Mouse (Mus musculus) embryonic facial prominence, embryonic 14.5 days (tissue): ENCODE measurements at regions not wholly inside any gene's neighbourhood (a gene's known extent, or its start where the extent isn't known, plus 50 kb on each side); places are given as distances from the start of the nearest gene placed in this dataset.

Source experiments
- ATAC-seq: fragments of 200-750 bp; cut with Nextera tagmentation; 2 replicates; pipeline ENCODE4 v1.8.0; 2017; ENCODE audit warnings: low read depth, moderate number of reproducible peaks, moderate TSS enrichment
- DNase-seq: peaks from one replicate; pipeline ENCODE4 v3.0.0-alpha.2; 2015; ENCODE audit warnings: low spot score
- H3K27ac ChIP-seq: fragments of 300-500 bp; sonication (generic); replicated peaks from 2 replicates; pipeline ENCODE4 v1.5.1; 2014; ENCODE audit warnings: low read depth, mild to moderate bottlenecking, low read length, moderate library complexity
- H3K27me3 ChIP-seq: fragments of 300-500 bp; sonication (generic); replicated peaks from 2 replicates; pipeline ENCODE4 v1.6.1; 2014; ENCODE audit warnings: low read length; ENCODE audit not compliant: control insufficient read depth, insufficient read depth
- H3K36me3 ChIP-seq: fragments of 300-500 bp; sonication (generic); 2 replicates; pipeline ENCODE4 v1.6.1; 2014; ENCODE audit warnings: low read length, mixed read lengths; ENCODE audit not compliant: control insufficient read depth, insufficient read depth
- H3K4me1 ChIP-seq: fragments of 300-500 bp; sonication (generic); 2 replicates; pipeline ENCODE4 v1.6.1; 2014; ENCODE audit warnings: antibody characterized with exemption, low read length; ENCODE audit not compliant: control insufficient read depth, insufficient read depth
- H3K4me2 ChIP-seq: fragments of 300-500 bp; sonication (generic); 2 replicates; pipeline ENCODE4 v1.6.1; 2014; ENCODE audit warnings: low read depth, mild to moderate bottlenecking, low read length, moderate library complexity, mixed read lengths
- H3K4me3 ChIP-seq: fragments of 300-500 bp; sonication (generic); 2 replicates; pipeline ENCODE4 v1.5.1; 2014; ENCODE audit warnings: low read depth, mild to moderate bottlenecking, low read length
- H3K9ac ChIP-seq: fragments of 300-500 bp; sonication (generic); 2 replicates; pipeline ENCODE4 v1.6.1; 2014; ENCODE audit warnings: low read depth, mild to moderate bottlenecking, low read length, moderate library complexity, mixed read lengths
- H3K9me3 ChIP-seq: fragments of 300-500 bp; sonication (generic); 2 replicates; pipeline ENCODE4 v1.6.1; 2016; ENCODE audit warnings: low read length; ENCODE audit not compliant: control insufficient read depth
- WGBS: fragments of 180-500 bp; shearing (Covaris S2); extraction: QIAGEN DNeasy Blood & Tissue Kit; methylation state at CpG from one replicate; pipeline ENCODE4 v1.1.7; 2014; 5-methylcytosine and 5-hydroxymethylcytosine counted together

GRCm38 (mm10) chr1:122607309-122607708, 1039.5 kb upstream of the Ddx18 start:
- Histone ChIP-seq H3K4me1 (no peaks in the 10 kb centered on the region), H3K4me3 (no peak overlapping the region), H3K27ac (no peak overlapping the region), H3K9me3 (no peaks in the 10 kb centered on the region), H3K9ac (no peak overlapping the region), H3K4me2 (no peak overlapping the region), H3K27me3 (no peaks in the 10 kb centered on the region), H3K36me3 (no peaks in the 10 kb centered on the region)
- ATAC-seq, result no peak
- DNase-seq, result no peak
- WGBS, result 59% methylated on average over 3 of the region's 3 CpGs

GRCm38 (mm10) chr1:122575954-122576353, 1008.2 kb upstream of the Ddx18 start:
- H3K4me1 ChIP-seq, result no peaks in the 10 kb centered on the region
- no peaks in the 10 kb centered on the region for H3K27me3 ChIP-seq
- H3K4me3 ChIP-seq, result no peak overlapping the region
- no peak overlapping the region for H3K9ac ChIP-seq
- H3K36me3 ChIP-seq, result no peaks in the 10 kb centered on the region
- no peak overlapping the region for H3K27ac ChIP-seq
- DNase-seq (no peak), ATAC-seq (no peak)
- WGBS, result 64% methylated on average over 4 of the region's 4 CpGs
- H3K9me3 ChIP-seq, result no peaks in the 10 kb centered on the region
- no peak overlapping the region for H3K4me2 ChIP-seq

DNA sequence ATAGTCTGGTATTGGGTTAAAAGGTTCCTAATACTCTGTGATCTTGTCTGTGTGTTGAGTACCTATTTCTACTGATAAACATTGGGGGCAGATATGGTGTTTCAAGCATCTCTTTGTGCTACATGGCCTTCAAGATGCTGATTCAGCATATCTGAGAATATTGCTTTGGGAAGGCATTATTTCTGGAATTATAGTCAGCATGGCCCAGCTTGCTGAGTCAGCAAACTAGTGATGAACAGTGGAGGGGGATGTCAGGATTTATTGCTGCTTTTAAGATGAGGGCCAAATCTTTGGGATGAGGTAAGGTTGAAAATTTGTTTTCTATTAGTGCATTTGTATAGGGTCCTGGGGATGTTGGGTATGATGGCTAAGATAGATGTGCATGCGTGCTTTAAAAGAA, 983.8 kb upstream of the Ddx18 start:
- no peak for ATAC-seq
- H3K9ac ChIP-seq, result no peak overlapping the region

DNA sequence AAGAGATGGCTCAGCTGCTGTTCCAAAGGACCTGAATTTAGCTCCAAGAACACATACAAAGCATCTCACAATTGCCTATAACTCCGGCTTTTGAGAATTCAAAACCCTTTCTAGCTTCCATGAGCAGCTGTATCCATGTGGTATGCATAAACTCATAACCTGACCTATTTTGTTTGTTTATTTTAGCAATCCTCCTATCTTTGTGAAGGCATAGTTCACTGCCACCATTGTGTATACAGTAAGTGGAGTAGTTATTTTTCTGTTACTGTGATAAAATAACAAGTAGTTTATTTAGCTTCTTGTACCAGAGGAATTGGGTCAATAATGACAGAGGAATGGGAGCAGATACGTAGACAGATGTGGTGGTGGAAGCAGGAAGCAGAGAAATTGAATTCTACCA, 941.8 kb upstream of the Ddx18 start:
- DNase-seq (no peak), ATAC-seq (no peak)
- Histone ChIP-seq H3K4me3 (no peak overlapping the region), H3K9me3 (no peaks in the 10 kb centered on the region), H3K27me3 (no peaks in the 10 kb centered on the region), H3K36me3 (no peaks in the 10 kb centered on the region), H3K9ac (no peak overlapping the region), H3K4me1 (no peaks in the 10 kb centered on the region), H3K4me2 (no peak overlapping the region), H3K27ac (no peak overlapping the region)
- WGBS, result 63% methylated on average over 2 of the region's 2 CpGs

More for the DNA sequence above, 983.8 kb upstream of the Ddx18 start:
- H3K4me1 ChIP-seq, result no peaks in the 10 kb centered on the region
- WGBS, result 93% methylated on average over 1 of the region's 1 CpGs
- H3K4me3 ChIP-seq, result no peak overlapping the region
- H3K9me3 ChIP-seq, result no peaks in the 10 kb centered on the region
- H3K27ac ChIP-seq, result no peak overlapping the region
- no peak for DNase-seq
- no peaks in the 10 kb centered on the region for H3K27me3 ChIP-seq
- H3K36me3 ChIP-seq, result no peaks in the 10 kb centered on the region
- no peak overlapping the region for H3K4me2 ChIP-seq

DNA sequence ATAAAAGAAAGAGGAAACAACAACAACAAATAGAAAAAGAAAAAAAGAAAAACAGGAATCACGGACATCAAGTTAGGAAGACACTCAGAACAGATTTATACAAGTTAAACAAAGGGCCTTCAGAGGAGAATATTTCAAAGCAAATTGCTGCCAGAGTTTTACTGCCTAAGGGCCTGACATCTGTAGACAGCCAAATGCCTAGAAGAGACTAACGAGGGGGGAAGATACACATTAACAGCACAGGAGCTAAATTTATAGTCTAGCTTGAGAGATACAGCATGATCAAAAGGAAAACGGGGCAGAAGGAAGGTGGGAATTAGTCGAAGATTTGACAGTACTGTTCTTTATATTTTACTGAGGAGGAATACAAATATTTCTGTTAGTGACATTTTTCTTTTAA, 933.9 kb upstream of the Ddx18 start:
- DNase-seq (no peak), ATAC-seq (no peak)
- no peak overlapping the region for H3K4me3 ChIP-seq
- no peak overlapping the region for H3K4me2 ChIP-seq
- no peaks in the 10 kb centered on the region for H3K36me3 ChIP-seq
- H3K9ac ChIP-seq, result no peak overlapping the region
- no peaks in the 10 kb centered on the region for H3K4me1 ChIP-seq
- H3K9me3 ChIP-seq, result no peaks in the 10 kb centered on the region
- no peaks in the 10 kb centered on the region for H3K27me3 ChIP-seq
- no peak overlapping the region for H3K27ac ChIP-seq
- 36% methylated on average over 4 of the region's 4 CpGs for WGBS

DNA sequence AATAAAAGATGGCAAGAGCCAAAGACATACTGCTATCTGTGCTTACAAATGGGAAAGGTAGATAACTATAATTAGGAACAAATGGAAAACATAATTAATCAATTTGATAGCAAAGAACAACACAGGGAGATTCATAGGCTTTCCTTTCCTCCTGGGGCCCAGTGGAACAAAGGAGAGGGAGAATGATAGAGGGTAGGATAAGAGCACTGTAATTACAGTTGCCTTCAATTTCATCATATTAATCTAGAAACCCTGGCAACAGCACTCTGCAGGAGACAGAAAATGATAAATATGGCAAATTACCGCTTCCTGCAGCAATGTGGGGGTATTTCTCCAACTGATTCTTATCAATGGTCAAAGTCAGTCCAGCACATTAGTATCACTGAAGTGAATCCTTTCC, 910.2 kb upstream of the Ddx18 start:
- 82% methylated on average over 1 of the region's 1 CpGs for whole genome bisulfite sequencing
- H3K4me3 ChIP-seq, result no peak overlapping the region
- no peaks in the 10 kb centered on the region for H3K27me3 ChIP-seq
- H3K4me1 ChIP-seq, result no peaks in the 10 kb centered on the region
- DNase-seq (no peak), ATAC-seq (no peak)
- H3K9ac ChIP-seq, result no peak overlapping the region
- H3K27ac ChIP-seq, result no peak overlapping the region
- H3K36me3 ChIP-seq, result no peaks in the 10 kb centered on the region
- H3K9me3 ChIP-seq, result no peaks in the 10 kb centered on the region
- no peak overlapping the region for H3K4me2 ChIP-seq

DNA sequence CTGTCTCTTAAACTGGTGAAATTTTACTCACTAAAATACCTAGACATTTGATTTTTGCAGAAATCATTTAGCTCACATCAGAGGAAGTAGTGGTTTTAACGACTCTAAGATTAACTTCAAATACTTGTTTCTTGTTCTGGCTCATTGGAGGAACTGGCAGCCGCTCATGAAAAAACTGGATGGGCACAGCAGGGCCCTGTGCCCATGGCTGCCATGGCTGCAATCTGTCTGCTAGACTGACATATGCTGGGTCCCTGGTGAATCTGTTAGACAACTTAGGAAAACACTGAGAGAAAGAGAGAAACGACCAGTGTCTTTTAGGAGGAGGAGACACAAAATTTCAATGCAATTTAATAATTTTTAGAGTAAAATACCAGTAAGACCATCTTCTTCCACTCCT, 896.1 kb upstream of the Ddx18 start:
- Histone ChIP-seq H3K9me3 (no peaks in the 10 kb centered on the region), H3K36me3 (no peaks in the 10 kb centered on the region), H3K9ac (no peak overlapping the region), H3K27ac (no peak overlapping the region), H3K4me3 (no peak overlapping the region), H3K4me2 (no peak overlapping the region), H3K4me1 (no peaks in the 10 kb centered on the region), H3K27me3 (no peaks in the 10 kb centered on the region)
- DNase-seq (no peak), ATAC-seq (no peak)
- WGBS, result 85% methylated on average over 3 of the region's 3 CpGs

DNA sequence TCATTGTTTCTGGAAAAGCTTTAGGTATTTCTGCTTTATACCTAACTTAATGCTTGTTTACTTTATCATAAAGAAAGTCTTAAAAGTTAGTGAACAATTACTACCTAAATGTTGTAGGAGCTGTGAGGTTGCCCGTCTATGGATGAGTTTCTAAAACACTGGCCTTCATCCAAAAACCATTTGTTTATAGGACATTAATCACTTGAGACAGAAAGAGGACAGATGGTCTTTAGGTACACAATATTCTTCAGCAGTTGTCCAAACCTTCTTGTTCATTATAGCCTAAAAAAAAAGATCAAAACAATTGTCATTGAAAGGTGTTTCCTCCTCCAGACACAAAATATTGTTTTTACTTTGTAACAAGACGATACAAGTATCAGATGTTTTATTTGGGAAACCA, 891.3 kb upstream of the Ddx18 start:
- H3K27me3 ChIP-seq, result no peaks in the 10 kb centered on the region
- DNase-seq (no peak), ATAC-seq (no peak)
- no peak overlapping the region for H3K27ac ChIP-seq
- no peak overlapping the region for H3K4me2 ChIP-seq
- H3K4me1 ChIP-seq, result no peaks in the 10 kb centered on the region
- no peak overlapping the region for H3K4me3 ChIP-seq
- no peaks in the 10 kb centered on the region for H3K36me3 ChIP-seq
- no peak overlapping the region for H3K9ac ChIP-seq
- WGBS, result 71% methylated on average over 2 of the region's 2 CpGs
- H3K9me3 ChIP-seq, result no peaks in the 10 kb centered on the region

DNA sequence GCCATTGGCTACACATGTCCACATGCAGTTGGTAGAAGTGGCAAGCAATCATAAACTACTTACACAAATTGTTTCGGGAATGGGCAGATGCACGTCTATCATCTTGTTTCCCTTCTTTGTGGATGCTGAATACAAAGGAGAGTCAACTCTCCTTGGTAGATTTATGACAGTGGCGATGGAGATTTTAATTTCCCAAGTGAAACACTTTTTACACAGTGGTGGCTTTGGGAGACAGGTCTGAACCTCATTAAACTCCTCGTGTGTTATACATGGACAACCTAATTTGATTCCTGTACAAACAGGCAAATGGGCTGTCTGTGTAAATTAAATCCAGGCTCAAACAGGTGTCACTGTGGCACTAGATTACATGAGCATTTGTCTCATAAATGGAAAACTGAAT, 887.1 kb upstream of the Ddx18 start:
- no peak overlapping the region for H3K4me3 ChIP-seq
- H3K36me3 ChIP-seq, result no peaks in the 10 kb centered on the region
- no peaks in the 10 kb centered on the region for H3K9me3 ChIP-seq
- ATAC-seq (no peak), DNase-seq (no peak)
- H3K4me2 ChIP-seq, result no peak overlapping the region
- no peak overlapping the region for H3K9ac ChIP-seq
- no peak overlapping the region for H3K27ac ChIP-seq
- no peaks in the 10 kb centered on the region for H3K27me3 ChIP-seq
- WGBS, result 67% methylated on average over 4 of the region's 4 CpGs
- H3K4me1 ChIP-seq, result no peaks in the 10 kb centered on the region
